Mouse (Mus musculus) CH12.LX (cell line): ENCODE measurements around the gene Rora.

Experiments
- CTCF ChIP-seq, 2 experiments: IDR thresholded peaks in 1 of 2; conservative IDR thresholded peaks in 1 of 2; 2 replicates each; pipeline ENCODE4 v1.5.1; 2011 to 2012; ENCODE audit warnings: low read depth in 2 of 2, low read length in 2 of 2, improper control_type of control experiment in 1 of 2, inconsistent platforms in 1 of 2, mild to moderate bottlenecking in 1 of 2, moderate library complexity in 1 of 2
- E2F4 ChIP-seq: IDR thresholded peaks from 2 replicates; pipeline ENCODE4 v1.6.1; 2011; ENCODE audit warnings: low read depth, low read length, improper control_type of control experiment; ENCODE audit not compliant: insufficient replicate concordance
- ELF1 ChIP-seq: IDR thresholded peaks from 2 replicates; pipeline ENCODE4 v1.6.1; 2014; ENCODE audit warnings: low read depth, mild to moderate bottlenecking, inconsistent platforms, low read length, improper control_type of control experiment
- EP300 ChIP-seq: IDR thresholded peaks from 2 replicates; pipeline ENCODE4 v1.6.1; 2011; ENCODE audit warnings: low read length, improper control_type of control experiment
- ETS1 ChIP-seq: conservative IDR thresholded peaks from 2 replicates; pipeline ENCODE4 v1.6.1; 2012; ENCODE audit warnings: low read depth, mild to moderate bottlenecking, inconsistent platforms, low read length, improper control_type of control experiment, moderate library complexity
- GABPA ChIP-seq: IDR thresholded peaks from 2 replicates; pipeline ENCODE4 v1.6.1; 2012; ENCODE audit warnings: low read depth, low read length, improper control_type of control experiment, inconsistent platforms; ENCODE audit not compliant: insufficient replicate concordance
- MAFK ChIP-seq: IDR thresholded peaks from 2 replicates; pipeline ENCODE4 v1.6.1; 2011; ENCODE audit warnings: low read length, improper control_type of control experiment; ENCODE audit not compliant: insufficient replicate concordance
- MAX ChIP-seq: IDR thresholded peaks from 2 replicates; pipeline ENCODE4 v1.6.1; 2011; ENCODE audit warnings: low read length, improper control_type of control experiment
- MAZ ChIP-seq: IDR thresholded peaks from 2 replicates; pipeline ENCODE4 v1.6.1; 2012; ENCODE audit warnings: low read depth, mild to moderate bottlenecking, inconsistent platforms, low read length, improper control_type of control experiment, moderate library complexity
- NRF1 ChIP-seq: IDR thresholded peaks from 2 replicates; pipeline ENCODE4 v1.6.1; 2014; ENCODE audit warnings: low read depth, mild to moderate bottlenecking, inconsistent platforms, low read length, improper control_type of control experiment, moderate library complexity
- RCOR1 ChIP-seq: conservative IDR thresholded peaks from 2 replicates; pipeline ENCODE4 v1.6.1; 2012; ENCODE audit warnings: low read depth, mild to moderate bottlenecking, inconsistent platforms, low read length, improper control_type of control experiment
- TCF12 ChIP-seq: IDR thresholded peaks from 2 replicates; pipeline ENCODE4 v1.6.1; 2014; ENCODE audit warnings: low read depth, mild to moderate bottlenecking, inconsistent platforms, low read length, improper control_type of control experiment
- UBTF ChIP-seq: IDR thresholded peaks from 2 replicates; pipeline ENCODE4 v1.6.1; 2012; ENCODE audit warnings: low read depth, mild to moderate bottlenecking, inconsistent platforms, low read length, improper control_type of control experiment, moderate library complexity
- USF1 ChIP-seq: IDR thresholded peaks from 2 replicates; pipeline ENCODE4 v1.6.1; 2014; ENCODE audit warnings: low read depth, mild to moderate bottlenecking, inconsistent platforms, low read length, improper control_type of control experiment

DNA sequence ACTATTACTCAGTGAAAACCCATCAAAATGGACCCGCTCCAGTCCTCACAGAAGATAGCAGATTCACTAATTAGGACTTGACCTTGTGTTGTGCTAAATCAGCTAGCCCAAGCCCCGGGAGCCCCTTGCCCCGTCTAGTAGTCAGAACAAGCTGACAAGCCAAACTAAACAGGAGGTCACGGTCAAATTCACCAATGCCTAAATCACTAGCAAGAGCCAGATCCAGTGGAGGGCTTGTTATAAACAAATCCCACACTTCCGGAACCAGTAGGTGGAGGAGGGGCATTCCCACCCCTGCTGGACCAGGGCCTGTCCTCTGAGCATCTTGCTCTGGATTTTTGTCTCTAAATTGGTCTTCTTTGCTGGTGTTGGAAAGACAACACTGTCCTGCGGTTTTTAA lies 486.6 kb downstream of the Rora start:
- TF ChIP-seq CTCF (conservative IDR thresholded peaks at IDR 0.05 in 1 of 2, IDR thresholded peaks at IDR 0.05 in 1 of 2; ENCODE audit: low read depth in 2 of 2, low read length in 2 of 2), result no peak
- no peak for TF ChIP-seq MAFK
- TF ChIP-seq ETS1, result no peak
- no peak for TF ChIP-seq E2F4
- TF ChIP-seq RCOR1, result no peak
- no peak for TF ChIP-seq USF1
- no peak for TF ChIP-seq NRF1
- TF ChIP-seq TCF12, result no peak
- TF ChIP-seq UBTF, result no peak
- TF ChIP-seq MAZ, result no peak
- no peak for TF ChIP-seq GABPA
- no peak for TF ChIP-seq MAX
- no peak for TF ChIP-seq ELF1
- TF ChIP-seq EP300, result no peak
